Mouse (Mus musculus) cerebellum, adult 11 months (tissue): ENCODE data around the gene Klhl10.
A peak's percentile ranks its signal among the peaks of the same experiment; 100 is the strongest.

Experiments
- DNase-seq: peaks from one replicate; pipeline ENCODE4 v3.0.0; 2022

Gene Klhl10

DNA sequence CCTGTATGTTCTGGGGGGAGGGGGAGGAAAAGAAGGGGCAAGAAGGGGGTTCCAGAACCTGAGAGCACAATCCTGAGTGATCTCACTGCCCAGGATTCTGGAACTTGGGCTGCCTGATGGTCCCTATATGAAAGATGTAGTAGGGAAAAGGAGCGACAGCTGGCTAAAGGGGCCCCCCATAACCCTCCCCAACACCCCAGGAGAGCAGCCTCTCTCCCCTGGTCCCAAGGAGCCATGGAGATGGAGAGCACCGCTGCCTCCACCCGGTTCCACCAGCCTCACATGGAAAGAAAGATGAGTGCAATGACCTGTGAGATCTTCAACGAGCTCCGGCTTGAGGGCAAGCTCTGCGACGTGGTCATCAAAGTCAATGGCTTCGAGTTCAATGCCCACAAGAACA, at the start of gene Klhl10, which contains the start of gene Nt5c3b:
Gene Klhl10, plus strand, starts transcription at position 121 of the 400 bp plus-strand sequence.
Gene Nt5c3b, minus strand, starts transcription at position 12 of the 400 bp plus-strand sequence.
- no peak for DNase-seq

DNA sequence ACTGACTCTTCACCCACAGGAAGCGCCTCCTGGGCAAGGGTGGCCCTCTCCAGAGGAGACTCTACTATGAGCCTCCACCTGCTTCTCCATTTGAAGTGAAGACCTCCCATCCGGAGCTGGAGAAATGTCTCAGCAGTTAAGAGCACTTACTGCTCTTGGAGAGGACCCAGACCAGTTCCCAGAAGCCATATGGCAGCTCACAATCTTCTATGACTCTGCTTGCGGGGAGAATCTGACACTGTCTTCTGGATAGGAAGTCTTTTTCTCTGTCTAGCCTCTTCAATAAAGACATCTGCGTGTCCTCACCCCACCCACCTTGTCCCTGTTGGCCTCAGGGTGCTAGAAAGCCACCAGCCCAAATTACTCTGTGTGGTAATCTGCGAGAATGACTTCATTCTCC, 48.8 kb upstream of the Klhl10 start:
- DNase-seq = no peak

DNA sequence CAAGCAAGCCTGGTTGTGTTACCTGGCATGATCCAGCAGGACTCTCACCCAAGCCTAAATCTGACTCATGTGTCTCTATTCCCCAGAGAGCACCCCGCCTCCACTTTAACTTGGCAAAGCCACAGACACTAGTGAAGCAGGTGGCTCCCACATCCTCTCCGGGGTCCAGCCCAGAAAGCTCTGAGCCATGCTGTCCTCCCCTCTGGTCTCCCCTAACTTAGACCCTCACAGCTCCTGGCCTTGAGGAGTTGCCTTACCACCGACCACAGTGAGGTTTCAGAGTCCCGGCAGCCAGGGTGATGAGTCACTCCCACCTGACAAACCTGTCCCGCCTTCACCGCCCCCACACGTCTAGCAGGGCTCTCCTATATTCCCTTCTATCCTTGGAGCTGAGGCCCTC, 48.0 kb upstream of the Klhl10 start:
- no peak for DNase-seq

DNA sequence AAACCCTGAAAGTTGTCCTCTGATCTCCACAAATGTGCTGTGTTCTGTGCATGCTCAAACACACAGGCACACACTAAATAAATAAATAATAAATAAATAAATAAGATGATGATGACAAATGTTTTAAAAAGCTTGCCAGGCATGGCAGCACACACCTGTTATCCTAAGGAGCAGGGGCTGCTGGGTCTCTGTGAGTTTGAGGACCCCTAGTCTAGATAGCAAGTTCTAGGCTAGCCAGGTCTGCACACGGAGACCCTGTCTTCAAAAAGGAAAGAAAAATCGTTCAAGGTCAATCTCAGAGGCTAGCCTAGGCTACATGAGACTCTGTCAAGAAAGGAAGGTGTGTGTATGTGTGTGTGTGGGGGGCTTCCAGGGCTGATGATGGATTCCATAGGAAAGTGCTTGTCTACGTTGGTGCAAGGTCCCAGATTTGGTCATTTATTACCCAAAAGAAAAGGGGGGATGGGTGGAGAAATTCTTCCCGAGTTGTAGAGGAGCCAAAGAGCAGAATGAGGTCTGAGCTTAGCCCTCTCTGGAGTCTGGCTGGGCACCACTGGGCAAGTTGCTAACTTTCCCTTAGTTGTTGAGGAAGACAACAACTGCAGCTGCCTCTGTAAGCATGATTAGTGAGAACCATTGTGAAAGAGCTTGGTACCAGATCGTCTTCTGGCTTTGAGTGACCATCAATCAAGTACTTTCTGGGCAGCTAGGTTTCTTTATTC, 47.2 kb upstream of the Klhl10 start:
- DNase-seq = no peak

DNA sequence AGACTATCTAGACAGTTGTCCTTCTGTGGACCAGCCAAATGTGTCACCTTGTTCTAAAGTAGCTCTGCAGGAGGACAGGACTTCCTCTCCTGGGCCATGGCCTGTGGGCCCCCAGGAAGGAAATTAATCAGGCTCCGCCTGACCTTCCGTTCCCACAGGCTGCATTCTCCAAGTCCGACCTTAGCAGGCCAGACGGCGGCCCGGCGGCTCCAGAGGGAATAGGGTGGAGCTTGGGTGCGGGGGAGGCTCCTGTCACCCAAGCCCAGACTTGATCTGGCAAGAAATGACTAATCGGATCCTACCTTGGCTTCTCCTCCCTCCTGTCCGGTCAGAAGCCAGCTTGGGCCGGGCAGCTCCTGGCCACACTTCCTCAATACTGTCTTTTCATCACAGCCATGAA, 46.5 kb upstream of the Klhl10 start:
- DNase-seq = peak; percentile 79

DNA sequence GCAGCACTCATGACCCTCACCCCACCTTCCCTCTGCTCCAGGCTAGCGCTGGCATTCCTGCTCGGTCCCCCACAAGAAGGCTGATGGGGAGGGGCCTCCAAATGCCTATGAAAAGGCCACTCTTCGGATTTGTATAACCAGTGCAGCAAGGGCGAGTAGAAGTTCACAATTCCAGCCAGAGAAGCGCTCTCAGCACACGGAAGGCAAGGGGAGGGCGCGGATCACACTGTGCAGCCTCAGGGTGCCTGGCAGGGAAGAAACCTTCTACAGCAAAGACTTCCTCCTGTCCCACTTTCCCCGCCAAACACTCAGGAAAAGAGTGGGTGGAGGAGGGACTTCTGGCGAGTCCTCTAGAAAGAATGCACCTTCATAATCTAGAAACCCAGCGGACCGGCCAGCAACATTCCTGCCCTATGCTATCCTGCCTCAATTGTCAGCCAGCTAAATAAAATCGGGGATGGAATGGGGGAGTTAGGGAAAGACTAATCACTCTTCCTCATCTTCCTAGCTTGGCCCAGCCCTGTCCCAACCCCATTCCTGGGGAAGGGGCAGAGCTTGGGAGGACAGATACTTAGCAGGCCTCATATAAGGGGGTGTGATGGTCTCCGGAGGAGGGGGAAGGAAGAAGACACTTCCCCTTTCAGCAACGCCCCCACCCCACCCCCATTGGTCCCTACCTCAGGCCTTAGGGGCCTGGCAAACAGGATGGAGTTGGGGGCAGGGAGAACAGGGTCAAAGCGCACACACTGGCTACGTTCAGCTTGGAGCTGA, 45.7 kb upstream of the Klhl10 start:
- peak; percentile 69 for DNase-seq

DNA sequence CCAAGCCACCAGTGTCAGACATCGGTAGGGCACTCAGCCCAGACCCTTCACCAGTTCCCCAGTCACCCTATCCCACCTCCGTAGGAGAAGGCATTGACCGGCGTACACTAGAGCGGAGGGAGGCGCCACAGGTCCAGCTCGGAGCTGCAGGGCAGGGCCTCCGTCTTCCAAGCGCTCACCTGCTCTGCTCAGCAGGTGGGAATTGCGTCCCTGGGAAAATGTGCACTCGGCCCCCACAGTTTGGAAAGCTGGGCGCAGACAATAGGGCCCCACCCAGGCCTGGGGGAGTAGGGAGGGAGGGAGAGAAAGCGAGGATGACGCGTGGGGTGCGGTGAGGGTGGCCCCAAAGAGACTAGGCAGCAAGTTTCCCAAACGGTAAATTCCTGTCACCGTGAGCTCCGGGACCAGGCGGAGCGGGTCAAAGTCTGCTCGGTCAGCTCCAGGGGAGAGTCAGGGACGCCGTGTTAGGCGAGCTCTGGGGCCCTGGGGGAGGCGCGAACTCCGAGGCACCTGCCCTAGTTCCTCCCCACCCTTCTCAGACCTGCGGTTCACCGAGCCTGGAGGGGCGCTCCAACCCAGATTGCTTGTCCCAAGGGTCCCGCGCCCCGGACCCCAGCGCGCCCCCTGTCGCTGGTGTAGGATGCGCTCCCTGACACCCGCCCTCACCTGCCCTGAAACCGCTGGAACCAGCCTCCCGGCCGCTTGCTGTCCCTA, 44.7 kb upstream of the Klhl10 start:
- DNase-seq = peak; percentile 73

DNA sequence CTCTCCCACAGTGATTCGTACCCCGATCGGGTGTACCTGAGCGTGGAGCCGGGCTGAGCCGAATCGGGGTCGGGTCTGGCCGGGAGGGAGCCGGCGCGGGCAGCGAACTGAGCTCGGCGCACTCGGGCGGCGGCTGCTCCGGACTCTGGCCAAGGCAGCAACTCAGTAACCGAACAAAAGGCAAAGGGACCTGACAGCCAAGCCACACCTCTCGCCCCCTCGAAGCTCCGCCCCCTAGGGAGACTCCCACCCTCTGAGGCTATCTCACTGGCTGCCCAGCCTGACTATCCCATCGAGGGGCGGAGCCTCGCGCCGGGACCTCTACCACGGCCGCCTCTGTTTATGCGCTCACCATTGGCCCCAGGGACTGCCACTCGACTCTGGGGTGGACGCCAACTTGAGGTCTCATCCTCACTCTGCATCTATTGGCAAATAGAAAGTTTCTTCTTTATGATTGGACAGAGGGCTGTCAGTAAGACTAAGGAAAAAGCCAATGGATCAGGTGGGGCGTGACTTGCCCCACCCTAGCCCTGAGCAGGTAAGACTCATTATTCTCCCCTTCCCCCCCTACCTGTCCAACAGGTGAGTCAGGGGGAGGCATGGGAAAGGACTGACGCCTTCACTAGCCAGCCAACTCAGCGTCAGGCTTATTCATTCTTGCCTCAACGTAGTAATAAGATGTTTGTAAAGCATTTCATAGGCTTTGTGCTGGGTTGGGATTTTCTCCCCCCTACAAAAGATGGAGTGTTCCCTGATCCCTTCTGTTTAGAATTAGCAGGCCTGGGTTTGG, 43.9 kb upstream of the Klhl10 start, which contains the start of gene Jup:
Gene Jup, minus strand, starts transcription at position 164 of the 790 bp plus-strand sequence.
- DNase-seq = peak; percentile 100

DNA sequence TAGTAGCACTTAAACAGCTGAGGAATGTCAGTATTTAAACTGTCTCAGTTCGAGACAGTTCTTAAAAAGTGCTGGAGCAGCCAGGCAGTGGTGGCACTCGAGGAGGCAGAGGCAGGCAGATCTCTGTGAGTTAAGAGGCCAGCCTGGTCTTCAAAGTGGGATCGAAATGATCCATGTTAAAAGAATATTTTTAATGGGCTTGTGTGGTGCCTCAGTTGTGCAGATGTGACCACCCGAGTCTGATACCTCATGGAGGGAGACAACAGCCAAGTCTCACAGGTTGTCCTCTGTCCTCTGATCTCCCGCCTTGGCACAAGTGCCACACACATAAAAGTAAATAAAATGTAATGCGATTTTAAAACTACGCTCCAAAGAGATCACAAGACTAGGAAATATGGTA, 43.2 kb upstream of the Klhl10 start:
- no peak for DNase-seq

DNA sequence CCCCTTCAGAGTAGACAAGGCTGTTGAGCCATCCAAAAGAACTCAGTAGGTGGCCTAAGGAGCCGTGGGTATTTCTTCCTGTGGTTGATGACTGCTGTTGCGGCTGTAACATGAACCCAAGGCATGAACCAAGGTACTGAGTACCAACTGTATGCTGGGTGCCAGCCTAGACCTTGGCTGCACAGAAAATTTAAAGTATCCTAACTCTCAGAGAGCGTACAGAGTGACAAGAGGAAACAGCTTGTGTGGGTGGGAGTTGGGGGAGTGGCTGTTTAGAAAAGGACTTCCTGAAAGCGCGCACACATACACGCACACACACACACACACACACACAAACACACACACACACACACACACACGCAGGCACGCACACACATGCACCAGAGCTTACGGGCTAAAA, 42.4 kb upstream of the Klhl10 start:
- no peak for DNase-seq

DNA sequence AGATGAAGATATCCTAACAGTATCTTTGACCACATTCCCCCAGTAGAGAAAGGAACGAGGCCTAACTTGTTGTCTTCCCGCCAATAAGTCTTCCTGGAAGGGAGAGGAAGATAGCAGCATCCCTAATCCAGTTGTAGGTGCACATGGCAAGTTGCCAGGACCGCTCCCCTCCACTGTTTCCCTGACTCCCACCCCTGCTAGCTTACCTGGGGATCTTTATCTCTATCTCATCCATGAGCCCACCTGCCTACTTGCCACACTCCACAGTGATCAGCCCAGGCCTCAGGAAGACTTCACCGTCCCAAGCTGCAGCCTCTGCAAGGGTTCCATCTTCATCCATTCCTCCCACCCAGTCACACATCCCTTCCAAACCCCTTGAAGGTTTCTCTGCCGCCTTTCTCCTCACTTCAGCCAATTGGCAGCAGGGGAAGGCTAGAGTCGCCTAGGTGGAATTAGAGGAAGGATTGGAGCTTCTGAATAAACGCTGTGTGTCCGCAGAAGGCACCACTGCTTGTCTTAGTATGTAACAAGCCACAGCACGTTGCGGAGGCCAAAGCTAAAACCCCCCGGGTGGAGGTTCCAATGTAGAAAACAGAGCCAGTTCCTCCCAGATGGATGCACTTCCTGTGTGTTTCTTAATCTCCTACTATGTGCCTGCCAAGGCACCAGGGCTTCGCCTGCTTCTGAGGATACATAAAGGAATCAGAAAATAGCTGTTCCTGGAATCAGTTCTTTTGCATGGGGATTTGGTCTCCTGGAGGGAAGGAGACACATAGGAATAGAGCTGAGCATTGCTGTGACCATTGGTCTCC, 41.8 kb upstream of the Klhl10 start:
- no peak for DNase-seq

DNA sequence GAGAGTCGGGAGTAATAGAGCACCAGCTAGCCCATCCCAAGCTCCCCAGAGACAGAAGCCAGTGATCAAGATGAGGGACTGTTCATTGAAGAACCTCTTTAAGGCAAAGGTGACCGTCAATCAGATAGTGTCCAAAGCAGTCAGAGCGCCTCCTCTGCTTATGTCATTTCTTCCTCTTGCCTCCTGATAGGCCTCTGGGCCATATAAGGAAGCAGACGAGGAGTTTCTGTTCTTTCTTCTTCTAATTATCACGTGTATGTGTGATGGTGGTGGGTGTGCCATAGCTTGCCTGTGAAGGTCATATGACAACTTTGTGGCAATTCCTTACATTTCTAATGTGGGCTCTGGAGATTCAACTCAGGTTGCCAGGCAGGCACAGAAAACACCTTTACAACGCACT, 40.9 kb upstream of the Klhl10 start:
- no peak for DNase-seq

DNA sequence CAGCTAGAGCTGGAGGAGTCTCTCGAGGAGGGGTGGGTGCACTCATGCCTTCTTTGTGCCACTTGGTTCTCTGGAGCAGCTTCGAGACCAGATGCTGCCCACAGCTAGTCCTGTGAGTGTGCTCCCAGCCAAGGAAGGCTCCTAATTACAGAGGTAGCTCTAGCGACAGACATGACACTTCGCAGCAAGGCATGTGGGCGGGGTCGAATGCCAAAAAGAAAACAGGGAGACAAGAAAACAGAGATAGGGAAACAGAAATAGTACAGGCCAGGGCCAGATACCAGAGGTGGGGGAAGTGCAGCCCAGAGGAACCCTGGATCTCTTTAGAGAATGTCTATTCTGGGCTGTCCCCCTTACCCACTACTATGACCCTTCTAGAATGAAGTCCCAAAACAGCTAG, 39.5 kb upstream of the Klhl10 start:
- no peak for DNase-seq

DNA sequence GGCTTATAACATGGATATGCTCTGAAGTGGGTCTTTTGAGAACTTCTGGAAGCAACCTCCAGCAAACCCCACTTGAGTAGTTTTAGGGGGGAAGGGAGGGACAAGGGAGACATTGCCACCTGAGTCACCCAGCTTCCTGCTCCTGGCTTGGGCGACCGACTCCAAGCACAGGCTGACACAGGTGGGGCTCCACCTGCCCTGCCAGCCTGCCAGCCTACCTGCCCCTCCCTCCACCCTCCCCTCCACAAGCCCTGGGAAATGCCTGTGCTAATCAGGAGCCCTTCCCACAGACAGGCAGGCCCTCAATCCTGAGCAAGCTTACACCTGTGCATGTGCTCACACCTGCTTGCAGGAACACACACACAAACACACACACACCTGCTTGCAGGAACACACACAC, 39.0 kb upstream of the Klhl10 start:
- no peak for DNase-seq

DNA sequence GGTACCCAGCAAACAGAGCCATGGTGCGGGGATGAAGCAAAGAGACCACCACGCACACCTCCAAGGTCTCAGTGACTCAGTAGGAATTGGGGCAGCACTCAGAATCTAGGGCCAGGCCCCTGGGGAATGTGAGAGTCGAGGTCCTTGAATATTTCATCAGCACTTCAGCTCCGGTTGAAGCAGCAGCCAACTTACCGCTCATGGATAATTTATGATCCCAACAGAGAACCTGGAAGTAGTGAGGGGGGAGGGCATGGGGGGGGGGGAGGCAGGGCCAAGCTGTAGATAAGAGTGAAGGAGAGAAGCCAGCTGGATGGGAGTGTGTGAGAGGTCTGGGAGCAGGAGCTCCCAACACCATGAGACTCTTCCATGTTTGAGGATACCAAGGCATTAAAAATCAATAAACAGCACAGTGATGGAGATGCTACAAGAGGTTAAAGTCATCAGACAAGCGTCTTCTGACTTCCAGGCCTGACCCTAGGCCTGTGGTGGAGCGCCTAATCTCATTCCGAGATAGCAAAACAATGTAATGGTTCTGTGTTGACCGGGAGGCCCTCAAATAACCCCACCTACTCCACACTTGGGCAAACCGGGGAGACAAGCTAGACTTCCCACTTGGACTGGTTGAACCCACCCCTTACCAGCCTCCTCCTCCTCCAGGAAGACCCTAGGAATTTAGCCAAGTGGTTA, 38.1 kb upstream of the Klhl10 start:
- DNase-seq = no peak

DNA sequence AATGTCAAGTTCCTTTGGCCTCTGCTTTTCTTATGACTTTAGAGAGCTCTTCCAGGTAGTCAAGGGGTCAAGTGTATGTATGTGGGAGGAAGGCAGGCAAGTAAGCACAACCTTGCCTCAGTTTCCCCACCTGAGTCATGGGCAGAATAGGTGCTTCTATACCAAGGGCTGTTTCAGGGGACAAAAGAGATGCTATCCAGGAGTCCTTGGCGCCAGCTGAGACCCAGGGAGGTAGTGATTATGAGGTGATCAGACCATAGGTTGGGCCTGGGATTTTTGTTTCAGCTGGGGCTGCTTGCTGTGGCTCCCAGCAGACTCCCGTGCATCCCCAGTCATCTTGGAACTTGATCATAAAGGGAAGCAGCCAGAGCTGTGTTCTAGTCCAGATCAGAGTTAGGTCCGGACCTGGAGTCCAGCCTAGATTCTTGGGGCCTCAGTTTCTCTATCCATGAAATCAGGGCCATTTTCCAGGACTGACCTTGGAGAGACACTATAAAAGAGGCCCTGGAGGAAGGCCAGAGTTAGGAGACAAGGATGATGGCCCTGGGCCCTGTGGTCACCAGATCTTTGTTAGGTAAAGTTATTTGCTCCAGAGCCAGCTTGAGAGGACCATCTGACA, 37.2 kb upstream of the Klhl10 start:
- DNase-seq = no peak

DNA sequence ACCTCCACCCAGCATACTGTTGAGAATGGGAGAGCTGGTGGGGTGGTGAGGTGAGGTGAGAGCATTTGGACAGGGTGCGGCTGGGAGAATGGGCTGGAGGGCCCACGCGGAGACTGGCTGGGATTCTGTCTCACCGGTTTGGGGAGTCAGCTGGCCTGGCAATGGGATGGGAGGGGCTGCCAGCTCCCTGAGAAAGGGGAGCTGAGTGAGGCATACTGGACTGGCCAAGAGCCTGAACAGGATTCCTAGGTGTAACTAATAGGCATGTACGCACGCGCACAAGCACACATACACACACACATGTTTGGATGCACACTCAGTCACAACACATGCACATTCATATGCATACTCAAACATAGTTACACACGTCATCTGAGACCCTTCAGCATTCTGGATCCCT, 35.4 kb upstream of the Klhl10 start:
- DNase-seq = no peak

DNA sequence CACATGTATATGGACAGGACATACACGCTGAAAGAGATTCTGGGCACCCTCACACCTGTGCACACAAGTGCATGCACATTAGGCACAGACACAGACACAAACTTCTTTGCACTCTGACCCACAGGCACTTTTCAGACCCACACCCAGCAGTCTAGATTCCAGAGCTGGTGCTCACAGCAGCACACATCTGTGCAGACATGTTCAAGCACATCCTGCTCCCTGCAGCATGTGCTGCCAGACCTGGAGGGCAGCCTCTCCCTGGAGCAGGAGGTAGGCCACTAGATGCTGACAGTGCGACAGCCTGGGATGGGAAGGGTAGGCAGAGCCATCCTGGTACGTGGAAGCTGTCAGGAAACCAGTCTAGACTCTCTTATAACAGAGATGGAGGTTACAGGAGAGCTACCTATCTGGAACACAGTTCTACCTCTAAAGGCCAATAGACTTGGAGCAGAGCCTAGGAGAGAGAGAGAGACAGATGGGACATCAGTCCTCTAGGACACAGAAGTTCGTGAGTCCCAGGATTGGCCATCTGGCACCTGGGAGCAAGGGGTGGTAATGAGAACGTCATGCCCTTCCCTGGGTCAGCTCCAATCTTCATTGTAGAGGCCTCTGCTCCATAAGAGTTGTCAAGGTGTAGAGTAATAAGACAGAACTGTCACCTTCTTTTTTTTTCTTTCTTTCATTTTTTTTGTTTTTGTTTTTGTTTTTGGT, 34.6 kb upstream of the Klhl10 start:
- DNase-seq = peak; percentile 88

DNA sequence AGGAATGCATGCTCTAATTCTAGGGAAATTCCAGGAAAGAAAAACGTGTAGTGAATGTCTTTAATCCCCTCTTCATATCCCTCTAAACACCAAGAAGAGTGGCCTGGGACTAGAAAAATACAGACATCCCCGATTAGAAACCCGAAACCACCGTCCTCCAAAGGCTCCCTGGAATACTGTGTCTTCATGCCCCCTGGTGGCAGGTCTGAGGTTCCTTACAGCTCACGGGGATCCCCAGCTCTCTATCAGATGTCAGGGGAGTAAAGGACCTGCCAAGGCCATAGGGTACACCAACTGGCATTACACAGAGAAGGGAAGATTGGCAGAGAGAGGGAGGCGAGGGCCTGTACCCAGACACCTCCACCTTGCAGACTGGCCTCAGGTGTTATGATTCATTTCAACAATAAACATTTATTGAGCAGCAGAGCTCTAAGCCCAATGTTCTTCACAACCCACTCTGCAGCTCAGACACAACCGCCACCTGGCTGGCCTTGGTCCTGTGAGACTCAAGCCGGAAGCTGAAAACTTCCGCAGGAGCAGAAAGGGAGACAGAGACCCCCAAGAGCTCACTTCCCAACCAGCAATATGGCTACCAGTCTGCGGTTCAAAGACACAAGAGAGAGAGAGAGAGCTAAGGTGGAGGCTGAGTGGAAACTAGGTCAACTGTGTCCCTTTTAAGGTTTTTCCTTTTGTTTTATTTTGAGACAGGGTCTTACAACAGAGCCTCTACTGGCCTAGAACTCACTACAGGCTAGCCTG, 33.5 kb upstream of the Klhl10 start:
- peak; percentile 74 for DNase-seq
